ENCODE assay signal across 11 mouse cellular contexts in the genomic region with DNA sequence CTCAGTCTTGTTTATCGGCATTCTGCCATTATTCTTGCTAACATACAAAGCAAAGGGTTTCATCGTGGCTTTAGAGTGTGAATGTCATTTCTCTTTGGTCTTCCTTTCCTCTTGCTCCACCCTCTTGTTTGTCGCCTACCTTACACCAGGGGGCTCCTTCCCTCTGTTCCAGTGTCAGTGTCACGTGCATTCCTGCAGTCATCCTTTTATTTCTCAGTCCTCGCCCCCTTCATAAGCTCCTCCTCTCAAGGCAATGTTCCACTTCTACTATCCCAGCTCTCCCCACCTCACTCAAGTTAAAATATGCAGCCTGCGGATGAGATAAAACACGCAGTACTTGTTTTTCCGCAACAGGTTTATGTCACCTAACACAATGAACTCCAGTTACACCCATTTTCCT.
DNase-seq lines count a peak whose midpoint lies in the region; ATAC-seq and TF ChIP-seq lines count a peak whose summit lies in the region.
"Had no signal": no experiment of that assay in that cellular context is flagged by ENCODE, and none has a peak within 500 bp of the region (broad histone marks: within the 10 kb centered on the region; RNA-seq: fewer than 3 reads in every experiment).

No protein-coding gene starts in this region.

- H3K9me3 ChIP-seq in forebrain, postnatal 0 days (ENCODE audit: low read length), result no peaks in the 10 kb centered on the region
- H3K9me3 ChIP-seq: embryonic facial prominence, embryonic 13.5 days; heart, embryonic 13.5 days had no signal

- peak; percentile 59 for TF ChIP-seq CTCF in forebrain, postnatal 0 days (IDR thresholded peaks at IDR 0.05; ENCODE audit: low read depth)

- no peaks in the 10 kb centered on the region for H3K27me3 ChIP-seq in forebrain, postnatal 0 days (ENCODE audit: insufficient read depth, low read length)
- H3K27me3 ChIP-seq: embryonic facial prominence, embryonic 13.5 days; heart, embryonic 13.5 days had no signal

- 19% methylated on average over 8 of the region's 8 CpGs for WGBS in forebrain, postnatal 0 days

- H3K4me2 ChIP-seq in forebrain, postnatal 0 days (ENCODE audit: low read depth), result no peak overlapping the region; the same call in 1 of the 2 replicates
- H3K4me2 ChIP-seq: embryonic facial prominence, embryonic 13.5 days; heart, embryonic 13.5 days had no signal

- peak; percentile 45 to 57 for DNase-seq in cerebellum, postnatal 14 days
- no peak for DNase-seq in cerebellum, postnatal 36 days
- DNase-seq in kidney, postnatal 10 days, result peak; percentile 14
- no peak for DNase-seq in kidney, postnatal 25 days
- peak; percentile 62 for DNase-seq in R1 (ENCODE audit: low read depth, low spot score)
- DNase-seq in forebrain, postnatal 0 days, result peak; percentile 50
- no peak for DNase-seq in frontal cortex, adult 2 months (ENCODE audit: extremely low spot score in 1 of 2, low spot score in 1 of 2)
- no peak for DNase-seq in adrenal gland, adult 2 months

- no peak overlapping the region for H3K4me3 ChIP-seq in forebrain, postnatal 0 days (ENCODE audit: low read depth, low read length)
- H3K4me3 ChIP-seq: embryonic facial prominence, embryonic 13.5 days; heart, embryonic 13.5 days; myocyte had no signal

- H3K9ac ChIP-seq in forebrain, postnatal 0 days, result no peak overlapping the region
- H3K9ac ChIP-seq: embryonic facial prominence, embryonic 13.5 days; heart, embryonic 13.5 days had no signal

- peak; percentile 72 for ATAC-seq in forebrain, postnatal 0 days

- no peaks in the 10 kb centered on the region for H3K36me3 ChIP-seq in forebrain, postnatal 0 days (ENCODE audit: insufficient read depth)
- H3K36me3 ChIP-seq: embryonic facial prominence, embryonic 13.5 days; heart, embryonic 13.5 days had no signal

- H3K27ac ChIP-seq in forebrain, postnatal 0 days (ENCODE audit: low read depth, low read length), result no peak overlapping the region; the same call in 1 of the 2 replicates
- H3K27ac ChIP-seq: embryonic facial prominence, embryonic 13.5 days; heart, embryonic 13.5 days had no signal

- H3K4me1 ChIP-seq in forebrain, postnatal 0 days (ENCODE audit: insufficient read depth), result no peaks in the 10 kb centered on the region
- H3K4me1 ChIP-seq: embryonic facial prominence, embryonic 13.5 days; heart, embryonic 13.5 days had no signal

Comparison
In these comparisons a context has a peak if more than half of its experiments do, and no peak if none do; other contexts are left out.
1. DNase-seq: peak in cerebellum, postnatal 14 days (2 of 2), kidney, postnatal 10 days (single experiment), R1 (single experiment) and forebrain, postnatal 0 days (single experiment); none in cerebellum, postnatal 36 days (0 of 2), kidney, postnatal 25 days (0 of 2), frontal cortex, adult 2 months (0 of 2) and adrenal gland, adult 2 months (single experiment).